8 mouse cellular contexts compared by ENCODE assay signal in the genomic region with DNA sequence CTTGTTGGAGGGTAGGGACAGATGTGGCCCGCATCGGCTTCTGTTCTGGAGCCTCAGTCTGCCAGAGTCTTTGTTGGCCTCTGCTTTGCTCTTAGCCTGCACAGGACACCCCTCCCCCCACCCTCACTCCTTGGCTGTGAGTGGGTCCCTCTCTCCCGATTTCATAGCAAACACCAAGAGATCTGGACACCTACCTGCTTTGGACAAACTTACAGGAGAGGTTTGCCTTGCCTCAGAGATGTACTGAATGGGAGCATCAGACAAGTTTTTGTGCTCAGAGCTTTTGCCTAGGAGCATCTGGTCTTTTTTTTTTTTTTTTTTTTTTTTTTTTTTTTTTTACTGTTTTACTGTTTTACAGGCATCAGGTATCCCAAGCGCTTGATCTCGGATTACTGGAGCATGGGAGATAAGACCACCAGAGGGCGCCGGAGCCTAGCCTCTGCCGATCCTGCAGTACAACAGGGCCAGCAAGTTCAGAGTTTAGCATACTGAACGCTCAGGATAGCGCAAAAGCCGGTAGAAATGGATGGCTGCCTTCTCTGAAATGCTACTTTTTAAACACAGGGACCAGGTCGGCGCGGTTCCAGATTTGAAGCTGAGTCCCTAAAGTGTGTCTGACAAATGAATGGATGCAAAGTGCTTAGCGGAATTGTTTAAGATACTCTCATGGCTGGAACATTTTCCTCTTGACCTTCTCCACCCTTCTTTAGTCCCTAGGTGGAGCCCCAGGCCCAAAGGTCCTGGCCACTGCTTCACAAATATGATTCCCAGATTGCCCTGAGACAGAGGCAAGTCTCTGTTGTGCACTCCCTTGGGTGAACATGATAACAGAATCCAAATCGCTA. TPM values are rescaled to one million over a fixed set of nuclear protein-coding genes. Genes with fewer than 3 reads are reported as not detected.
DNase-seq lines count a peak whose midpoint lies in the region; ATAC-seq lines count a peak whose summit lies in the region.

No protein-coding gene starts in this region.

- peaks cover 28% of the 10 kb centered on the region for H3K27me3 ChIP-seq in embryonic facial prominence, embryonic 13.5 days
- peaks cover 64% of the 10 kb centered on the region for H3K27me3 ChIP-seq in limb, embryonic 12.5 days
- peaks cover 52% of the 10 kb centered on the region for H3K27me3 ChIP-seq in midbrain, embryonic 15.5 days (replicated peaks)
- H3K27me3 ChIP-seq in stomach, embryonic 14.5 days (ENCODE audit: control insufficient read depth, insufficient read depth, low read length), result peaks cover 4% of the 10 kb centered on the region; the same call in 1 of the 2 replicates

- H3K9me3 ChIP-seq in embryonic facial prominence, embryonic 13.5 days, result no peaks in the 10 kb centered on the region
- H3K9me3 ChIP-seq in limb, embryonic 12.5 days, result no peaks in the 10 kb centered on the region
- H3K9me3 ChIP-seq in midbrain, embryonic 15.5 days, result no peaks in the 10 kb centered on the region
- H3K9me3 ChIP-seq in stomach, embryonic 14.5 days (ENCODE audit: control insufficient read depth, low read depth, low read length), result no peaks in the 10 kb centered on the region

- 2% methylated on average over 16 of the region's 16 CpGs for WGBS in embryonic facial prominence, embryonic 13.5 days
- under 1% methylated on average over 16 of the region's 16 CpGs for WGBS in limb, embryonic 12.5 days
- WGBS in midbrain, embryonic 15.5 days, result 2% methylated on average over 16 of the region's 16 CpGs
- 4% methylated on average over 16 of the region's 16 CpGs for WGBS in stomach, embryonic 14.5 days

- H3K27ac ChIP-seq in embryonic facial prominence, embryonic 13.5 days, result no peak overlapping the region
- H3K27ac ChIP-seq in limb, embryonic 12.5 days, result 0 out of 2 replicates have a peak overlapping the region, but pooled peaks have one; percentile 4
- no peak overlapping the region for H3K27ac ChIP-seq in midbrain, embryonic 15.5 days
- no peak overlapping the region for H3K27ac ChIP-seq in stomach, embryonic 14.5 days (ENCODE audit: low read length)

- ATAC-seq in CD4-positive, CD25-positive, alpha-beta regulatory T cell, adult 4 months, result no peak
- peak; percentile 71; the same call in 1 of the 2 replicates for ATAC-seq in embryonic facial prominence, embryonic 13.5 days (ENCODE audit: insufficient number of reproducible peaks, insufficient read depth, low FRiP score, low TSS enrichment, low read depth)
- ATAC-seq in limb, embryonic 12.5 days (ENCODE audit: insufficient number of reproducible peaks, insufficient read depth, low FRiP score, low TSS enrichment, low read depth), result peak; percentile 77
- peak; percentile 89 for ATAC-seq in midbrain, embryonic 15.5 days (replicated peaks)
- ATAC-seq in stomach, embryonic 14.5 days (ENCODE audit: insufficient number of reproducible peaks, insufficient read depth, low FRiP score, low read depth), result 0 out of 2 replicates have a peak, but pooled peaks have one; percentile 33

- peak overlapping the region; percentile 4 for H3K4me3 ChIP-seq in embryonic facial prominence, embryonic 13.5 days
- peak overlapping the region; percentile 74; the same call in 1 of the 2 replicates for H3K4me3 ChIP-seq in limb, embryonic 12.5 days (replicated peaks)
- H3K4me3 ChIP-seq in midbrain, embryonic 15.5 days, result peak overlapping the region; percentile 48; the same call in 1 of the 2 replicates
- H3K4me3 ChIP-seq in stomach, embryonic 14.5 days (ENCODE audit: low read depth, low read length), result no peak overlapping the region

- H3K4me2 ChIP-seq in embryonic facial prominence, embryonic 13.5 days, result peak overlapping the region; percentile 69
- peak overlapping the region; percentile 88 for H3K4me2 ChIP-seq in limb, embryonic 12.5 days
- peak overlapping the region; percentile 33 for H3K4me2 ChIP-seq in midbrain, embryonic 15.5 days
- H3K4me2 ChIP-seq in stomach, embryonic 14.5 days (replicated peaks; ENCODE audit: low read depth, low read length), result no peak overlapping the region

- peak; percentile 46 for DNase-seq in CD4-positive, CD25-positive, alpha-beta regulatory T cell, adult 2 months (ENCODE audit: low read depth, low spot score)
- peak; percentile 78 to 90 for DNase-seq in heart, adult 9 months (ENCODE audit: low spot score in 2 of 2)
- DNase-seq in kidney, adult 9 months, result peak; percentile 94

- H3K9ac ChIP-seq in embryonic facial prominence, embryonic 13.5 days, result no peak overlapping the region
- H3K9ac ChIP-seq in limb, embryonic 12.5 days (replicated peaks), result no peak overlapping the region
- no peak overlapping the region for H3K9ac ChIP-seq in midbrain, embryonic 15.5 days
- H3K9ac ChIP-seq in stomach, embryonic 14.5 days (replicated peaks; ENCODE audit: low read depth, low read length), result no peak overlapping the region

- H3K4me1 ChIP-seq in embryonic facial prominence, embryonic 13.5 days, result peaks cover 35% of the 10 kb centered on the region
- H3K4me1 ChIP-seq in limb, embryonic 12.5 days (replicated peaks), result peaks cover 34% of the 10 kb centered on the region
- H3K4me1 ChIP-seq in midbrain, embryonic 15.5 days, result peaks cover 31% of the 10 kb centered on the region
- 0 out of 2 replicates have a peak, but pooled peaks cover 13% of the 10 kb centered on the region for H3K4me1 ChIP-seq in stomach, embryonic 14.5 days (ENCODE audit: control insufficient read depth, insufficient read depth, low read length)

- no peaks in the 10 kb centered on the region for H3K36me3 ChIP-seq in embryonic facial prominence, embryonic 13.5 days
- 0 out of 2 replicates have a peak, but pooled peaks cover under 1% of the 10 kb centered on the region for H3K36me3 ChIP-seq in limb, embryonic 12.5 days
- H3K36me3 ChIP-seq in midbrain, embryonic 15.5 days (replicated peaks), result no peaks in the 10 kb centered on the region
- no peaks in the 10 kb centered on the region for H3K36me3 ChIP-seq in stomach, embryonic 14.5 days (ENCODE audit: control insufficient read depth, insufficient read depth, low read length)

RNA-seq across cellular contexts. Expression of gene Cxcl12, which starts 1.5 kb away (rescaled TPM):
- not detected for polyA plus RNA-seq in CD4-positive, CD25-positive, alpha-beta regulatory T cell, adult 4 months (2017; shearing (Covaris generic))
- 206 and 279 TPM in 2 replicates for polyA plus RNA-seq in embryonic facial prominence, embryonic 13.5 days (2015; fragmentation: Nextera tagmentation; extraction: Ambion mirVana)
- polyA plus RNA-seq in limb, embryonic 12.5 days (2016; fragmentation: Nextera tagmentation; extraction: Ambion mirVana), result 66.4 and 67.7 TPM in 2 replicates
- 63.8 and 78.5 TPM in 2 replicates for polyA plus RNA-seq in midbrain, embryonic 15.5 days (2015; fragmentation: Nextera tagmentation; extraction: Ambion mirVana)
- polyA plus RNA-seq in stomach, embryonic 14.5 days (2014; fragmentation: Nextera tagmentation; extraction: Ambion mirVana), result 180 and 184 TPM in 2 replicates

Comparison
In these comparisons a context has a peak if more than half of its experiments do, and no peak if none do; other contexts are left out.
1. RNA of gene Cxcl12, which starts 1.5 kb away (polyA plus RNA-seq): 206 to 279 TPM in embryonic facial prominence, embryonic 13.5 days, 180 to 184 TPM in stomach, embryonic 14.5 days, 66.4 to 67.7 TPM in limb, embryonic 12.5 days and 63.8 to 78.5 TPM in midbrain, embryonic 15.5 days; not detected in CD4-positive, CD25-positive, alpha-beta regulatory T cell, adult 4 months; every median in the first group is over 10 times any median in the second.
2. Peak in every context shown above with its lines, with median percentiles within 50 percentile points of each other: DNase-seq.